Mouse (Mus musculus) intestine, embryonic 14.5 days (tissue): ENCODE data around the gene Gpr157. TPM values are rescaled to one million over a fixed set of nuclear protein-coding genes. Genes with fewer than 3 reads are reported as not detected.
"Not testable (repeated sequence)": the region's sequence is repeated elsewhere in the genome, so short reads cannot be mapped to it uniquely, and the experiment has no call there.

ENCODE experiments used
- ATAC-seq: fragments of 200-750 bp; cut with Nextera tagmentation; replicated peaks from 2 replicates; pipeline ENCODE4 v1.8.0; 2017; ENCODE audit warnings: low read depth, moderate number of reproducible peaks, moderate TSS enrichment, moderate library complexity; ENCODE audit not compliant: low FRiP score, low TSS enrichment
- DNase-seq: peaks from one replicate; pipeline ENCODE4 v3.0.0-alpha.2; 2018; ENCODE audit warnings: low spot score
- H3K27ac ChIP-seq: fragments of 300-500 bp; sonication (generic); 2 replicates; pipeline ENCODE4 v1.5.1; 2014; ENCODE audit warnings: low read depth, mild to moderate bottlenecking, control low read depth
- H3K27me3 ChIP-seq: fragments of 300-500 bp; sonication (generic); replicated peaks from 2 replicates; pipeline ENCODE4 v1.6.1; 2014; ENCODE audit warnings: low read length, control low read depth; ENCODE audit not compliant: control insufficient read depth, insufficient read depth
- H3K36me3 ChIP-seq: fragments of 300-500 bp; sonication (generic); 2 replicates; pipeline ENCODE4 v1.6.1; 2014; ENCODE audit warnings: low read length, control low read depth; ENCODE audit not compliant: control insufficient read depth, insufficient read depth
- H3K4me1 ChIP-seq: fragments of 300-500 bp; sonication (generic); replicated peaks from 2 replicates; pipeline ENCODE4 v1.6.1; 2014; ENCODE audit warnings: low read length, control low read depth, mixed read lengths; ENCODE audit not compliant: control insufficient read depth, insufficient read depth
- H3K4me2 ChIP-seq: fragments of 300-500 bp; sonication (generic); 2 replicates; pipeline ENCODE4 v1.6.1; 2014; ENCODE audit warnings: low read length
- H3K4me3 ChIP-seq: fragments of 300-500 bp; sonication (generic); 2 replicates; pipeline ENCODE4 v1.5.1; 2014; ENCODE audit warnings: low read depth, low read length, control low read depth, mixed read lengths
- H3K9ac ChIP-seq: fragments of 300-500 bp; sonication (generic); 2 replicates; pipeline ENCODE4 v1.6.1; 2014; ENCODE audit warnings: mild to moderate bottlenecking, low read length
- H3K9me3 ChIP-seq: fragments of 300-500 bp; sonication (generic); 2 replicates; pipeline ENCODE4 v1.6.1; 2016; ENCODE audit warnings: low read length, control low read depth; ENCODE audit not compliant: control insufficient read depth
- WGBS: fragments of 180-500 bp; shearing (Covaris S2); extraction: QIAGEN DNeasy Blood & Tissue Kit; methylation state at CpG from one replicate; pipeline ENCODE4 v1.1.7; 2014; 5-methylcytosine and 5-hydroxymethylcytosine counted together
- polyA plus RNA-seq: library from polyadenylated mRNA; unstranded; fragments of >200 nt; fragmentation: Nextera tagmentation; extraction: Ambion mirVana; gene quantifications from 2 replicates; pipeline ENCODE4 v1.2.1, GENCODE M21; 2014

The Gpr157 gene
- polyA plus RNA-seq: 0.42 and 0.44 TPM in 2 replicates

DNA sequence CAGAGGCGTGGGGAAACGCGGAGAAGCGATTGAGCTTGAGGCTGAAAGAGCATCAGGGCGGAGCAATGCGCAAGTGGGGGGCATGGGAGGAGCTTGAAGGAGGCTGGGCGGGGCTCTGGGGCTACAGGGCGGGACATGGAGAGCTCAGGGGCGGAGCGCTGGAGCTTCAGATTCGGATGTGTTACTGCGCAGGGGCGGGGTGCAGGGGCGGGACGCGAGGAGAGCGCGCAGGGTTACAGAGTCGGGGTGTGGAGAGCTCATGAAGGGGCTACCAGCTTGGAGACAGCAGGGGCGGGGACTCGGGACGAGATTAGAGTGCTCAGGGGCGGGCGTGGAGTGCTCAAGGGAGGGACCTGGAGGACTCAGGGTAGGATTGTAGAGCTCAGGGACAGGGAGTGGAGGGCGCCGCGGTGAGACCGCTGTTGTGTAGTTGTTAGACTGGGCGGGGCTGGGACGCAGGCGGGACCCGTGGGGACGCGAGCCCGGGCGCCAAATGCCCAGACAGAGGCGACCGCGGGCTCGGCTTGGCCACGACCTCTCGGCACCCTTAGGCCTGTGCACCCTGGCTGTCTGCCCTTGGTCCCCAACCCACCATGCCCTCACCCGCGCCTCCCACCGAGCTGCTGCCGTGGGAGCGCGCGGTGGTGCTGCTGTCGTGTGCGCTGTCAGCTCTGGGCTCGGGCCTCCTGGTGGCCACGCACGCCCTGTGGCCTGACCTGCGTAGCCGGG, at the start of gene Gpr157:
Gene Gpr157, plus strand, starts transcription at position 205 of the 729 bp plus-strand sequence.
- no peaks in the 10 kb centered on the region for H3K9me3 ChIP-seq
- peak; percentile 96 for ATAC-seq
- H3K36me3 ChIP-seq: no peaks in the 10 kb centered on the region
- peak within 1 kb of the TSS; percentile 63 for H3K4me3 ChIP-seq
- H3K9ac ChIP-seq: peak within 1 kb of the TSS; percentile 51
- 0 out of 2 replicates have a peak, but pooled peaks cover 6% of the 10 kb centered on the region for H3K27me3 ChIP-seq
- peak within 1 kb of the TSS; percentile 100 for H3K4me2 ChIP-seq
- peaks cover 6% of the 10 kb centered on the region for H3K4me1 ChIP-seq
- peak; percentile 94 for DNase-seq
- H3K27ac ChIP-seq: no peak within 1 kb of the TSS
- under 1% methylated on average over 53 of the region's 56 CpGs for WGBS

- H3K4me2 ChIP-seq: no peak overlapping the region
- 82% methylated on average over 7 of the region's 7 CpGs for WGBS
- no peak overlapping the region for H3K9ac ChIP-seq
- no peak overlapping the region for H3K4me3 ChIP-seq
- H3K4me1 ChIP-seq: no peaks in the 10 kb centered on the region; the same call in 1 of the 2 replicates
- peaks cover 17% of the 10 kb centered on the region for H3K27me3 ChIP-seq
- no peak overlapping the region for H3K27ac ChIP-seq
- H3K36me3 ChIP-seq: no peaks in the 10 kb centered on the region
- no peak for ATAC-seq
- DNase-seq: no peak
- no peaks in the 10 kb centered on the region for H3K9me3 ChIP-seq
Observed at GRCm38 (mm10) chr4:150038533-150038932, 48.6 kb upstream of the Gpr157 start.

GRCm38 (mm10) chr4:150040003-150040581, 47.1 kb upstream of the Gpr157 start:
- 81% methylated on average over 9 of the region's 9 CpGs for WGBS
- Histone ChIP-seq H3K27ac (no peak overlapping the region), H3K9me3 (no peaks in the 10 kb centered on the region), H3K27me3 (0 out of 2 replicates have a peak, but pooled peaks cover 3% of the 10 kb centered on the region), H3K4me1 (no peaks in the 10 kb centered on the region), H3K36me3 (no peaks in the 10 kb centered on the region), H3K4me2 (no peak overlapping the region), H3K4me3 (no peak overlapping the region), H3K9ac (no peak overlapping the region)
- no peak for ATAC-seq
- no peak for DNase-seq

DNA sequence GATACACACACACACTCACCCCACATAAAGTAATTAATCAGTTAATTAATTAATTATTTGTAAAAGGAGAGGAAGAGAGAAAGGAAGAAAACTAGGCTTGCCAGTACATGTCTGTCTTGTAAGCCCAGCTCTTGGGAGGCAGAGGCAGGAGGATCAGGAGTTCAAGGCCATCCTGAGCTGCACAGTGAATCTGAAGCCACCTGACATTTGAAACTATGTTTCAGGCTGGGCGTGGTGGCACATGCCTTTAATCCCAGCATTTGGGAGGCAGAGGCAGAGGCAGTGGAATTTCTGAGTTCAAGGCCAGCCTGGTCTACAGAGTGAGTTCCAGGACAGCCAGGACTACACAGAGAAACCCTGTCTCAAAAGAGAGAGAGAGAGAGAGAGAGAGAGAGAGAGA, 46.3 kb upstream of the Gpr157 start:
- H3K4me2 ChIP-seq, H3K9ac ChIP-seq, DNase-seq, H3K4me3 ChIP-seq, H3K27ac ChIP-seq, H3K27me3 ChIP-seq, ATAC-seq, H3K9me3 ChIP-seq, H3K36me3 ChIP-seq, H3K4me1 ChIP-seq: not testable (repeated sequence)
- WGBS: 83% methylated on average over 1 of the region's 1 CpGs

GRCm38 (mm10) chr4:150041346-150042110, 45.6 kb upstream of the Gpr157 start:
- DNase-seq: no peak
- Histone ChIP-seq H3K4me2 (no peak overlapping the region), H3K4me1 (no peaks in the 10 kb centered on the region), H3K9me3 (no peaks in the 10 kb centered on the region), H3K9ac (no peak overlapping the region), H3K27ac (no peak overlapping the region), H3K27me3 (0 out of 2 replicates have a peak, but pooled peaks cover 3% of the 10 kb centered on the region), H3K36me3 (no peaks in the 10 kb centered on the region), H3K4me3 (no peak overlapping the region)
- no peak for ATAC-seq
- 79% methylated on average over 10 of the region's 10 CpGs for WGBS

DNA sequence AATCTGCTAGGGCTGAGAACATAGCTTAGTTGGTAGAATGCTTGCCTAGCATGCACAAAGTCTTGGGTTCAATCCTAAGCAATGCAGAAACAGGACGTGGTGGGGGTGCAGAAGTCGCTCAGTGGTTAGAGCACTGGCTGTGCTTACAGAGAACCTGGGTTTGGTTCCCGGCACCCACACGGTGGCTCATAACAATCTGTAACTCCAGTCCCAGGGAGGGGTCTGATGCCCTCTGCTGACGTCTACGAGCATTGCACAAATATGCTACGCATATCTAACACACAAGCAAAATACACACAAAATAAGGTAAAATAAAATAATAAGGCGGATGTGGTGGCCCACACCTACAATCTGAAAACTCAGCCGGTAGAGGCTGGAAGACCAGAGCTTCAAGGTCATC, 43.6 kb upstream of the Gpr157 start:
- Histone ChIP-seq H3K9me3 (no peaks in the 10 kb centered on the region), H3K36me3 (no peaks in the 10 kb centered on the region), H3K4me1 (peaks cover 6% of the 10 kb centered on the region), H3K27ac (no peak overlapping the region), H3K4me3 (no peak overlapping the region), H3K27me3 (peaks cover 12% of the 10 kb centered on the region), H3K9ac (no peak overlapping the region), H3K4me2 (no peak overlapping the region)
- DNase-seq (no peak), ATAC-seq (no peak)
- 94% methylated on average over 9 of the region's 9 CpGs for WGBS

DNA sequence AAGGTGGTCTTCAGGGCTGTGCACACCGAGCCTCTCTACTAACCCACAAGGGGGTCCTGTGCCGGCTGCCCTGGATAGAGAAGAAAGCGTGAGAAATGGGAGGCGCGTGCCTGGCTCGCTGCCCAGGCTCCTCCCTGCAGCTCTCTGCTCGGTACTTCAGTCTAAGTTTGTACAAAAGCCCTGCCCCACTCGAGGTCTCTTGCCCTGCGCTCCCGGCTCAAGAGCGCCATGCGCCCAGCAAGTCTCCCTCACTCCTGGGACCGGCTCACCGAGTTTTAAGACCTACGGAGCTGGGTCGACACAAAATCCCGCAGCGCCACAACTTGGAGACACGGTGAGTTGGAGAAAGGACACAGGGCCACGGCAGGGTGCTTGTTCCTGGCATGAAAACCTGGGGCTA, 39.1 kb upstream of the Gpr157 start:
- Histone ChIP-seq H3K27me3 (peaks cover 23% of the 10 kb centered on the region), H3K4me2 (peak overlapping the region; percentile 97)
- ATAC-seq: peak; percentile 47

GRCm38 (mm10) chr4:150048478-150049156, 38.5 kb upstream of the Gpr157 start:
- ATAC-seq: 0 out of 2 replicates have a peak, but pooled peaks have one; percentile 30
- H3K27me3 ChIP-seq: peaks cover 23% of the 10 kb centered on the region
- peak overlapping the region; percentile 97 for H3K4me2 ChIP-seq
- H3K9ac ChIP-seq: peak overlapping the region; percentile 51
- H3K9me3 ChIP-seq: no peaks in the 10 kb centered on the region
- DNase-seq: peak; percentile 73
- H3K4me1 ChIP-seq: peaks cover 9% of the 10 kb centered on the region
- H3K4me3 ChIP-seq: peak overlapping the region; percentile 50
- no peak overlapping the region for H3K27ac ChIP-seq
- H3K36me3 ChIP-seq: no peaks in the 10 kb centered on the region
- WGBS: under 1% methylated on average over 49 of the region's 49 CpGs

More for the DNA sequence above, 39.1 kb upstream of the Gpr157 start:
- Histone ChIP-seq H3K4me3 (peak overlapping the region; percentile 50), H3K9ac (peak overlapping the region; percentile 51), H3K27ac (no peak overlapping the region), H3K9me3 (no peaks in the 10 kb centered on the region), H3K36me3 (no peaks in the 10 kb centered on the region), H3K4me1 (peaks cover 9% of the 10 kb centered on the region)
- under 1% methylated on average over 20 of the region's 20 CpGs for WGBS
- peak; percentile 84 for DNase-seq
